Mouse (Mus musculus): ENCODE measurements around the gene Hrc.

- TF ChIP-seq MAFK (IDR thresholded peaks at IDR 0.05; ENCODE audit: borderline replicate concordance, low read depth, low read length): no peak
- TF ChIP-seq CTCF (IDR thresholded peaks at IDR 0.05 in 2 of 3, conservative IDR thresholded peaks at IDR 0.05 in 1 of 3; ENCODE audit: control insufficient read depth in 1 of 3, insufficient read depth in 1 of 3, low read depth in 2 of 3, low read length in 3 of 3, poor library complexity in 1 of 3, severe bottlenecking in 1 of 3): no peak
- TF ChIP-seq HCFC1 (IDR thresholded peaks at IDR 0.05; ENCODE audit: low read depth, low read length): no peak
Measured at GRCm38 (mm10) chr7:45365742-45366651, 30.9 kb downstream of the Hrc start.
